Mouse (Mus musculus) mesoderm, embryonic 11.5 days (tissue): ENCODE measurements around the gene Pkdrej.

Source experiments
- DNase-seq: peaks from one replicate; pipeline ENCODE4 v3.0.0-alpha.2; 2012; ENCODE audit warnings: low read depth, low spot score

Pkdrej gene

DNA sequence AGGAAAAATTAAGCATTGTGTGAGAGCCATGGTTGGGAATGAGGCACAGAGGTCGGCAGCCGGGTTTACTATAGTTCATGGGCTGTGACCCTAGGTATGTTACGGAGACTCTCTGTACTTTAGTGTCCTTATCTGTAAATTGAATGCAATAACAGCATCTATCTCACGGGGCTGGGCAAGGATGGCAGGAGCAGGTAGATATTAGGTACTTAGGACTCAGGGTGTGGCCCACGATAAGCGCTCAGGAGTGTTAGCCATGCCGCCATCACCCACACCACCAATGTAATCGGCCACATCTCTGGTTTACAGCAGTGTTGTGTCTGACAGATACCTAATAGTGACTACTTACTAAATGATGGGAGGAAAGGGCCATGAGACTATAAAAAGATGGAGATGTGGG is 52.5 kb downstream of the Pkdrej start:
- DNase-seq, result no peak

DNA sequence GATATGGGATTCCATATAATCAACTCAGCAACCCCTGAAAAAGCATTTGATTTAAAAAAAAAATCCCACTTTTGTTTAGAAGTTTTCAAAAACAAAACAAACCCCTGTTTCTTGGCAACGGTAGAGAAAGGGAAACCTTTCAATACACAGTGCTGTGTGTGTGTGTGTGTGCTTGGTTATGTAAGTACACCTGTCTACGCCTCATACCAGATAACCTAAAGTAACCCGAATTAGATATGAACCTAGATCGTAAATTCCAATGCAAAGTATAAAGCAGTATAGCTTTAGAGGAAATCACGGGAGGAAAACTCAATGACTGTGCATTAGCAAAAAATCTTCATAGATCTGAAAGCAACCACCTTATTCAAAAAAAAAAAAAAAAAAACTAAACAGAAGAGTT is 54.9 kb downstream of the Pkdrej start:
- DNase-seq, result no peak

DNA sequence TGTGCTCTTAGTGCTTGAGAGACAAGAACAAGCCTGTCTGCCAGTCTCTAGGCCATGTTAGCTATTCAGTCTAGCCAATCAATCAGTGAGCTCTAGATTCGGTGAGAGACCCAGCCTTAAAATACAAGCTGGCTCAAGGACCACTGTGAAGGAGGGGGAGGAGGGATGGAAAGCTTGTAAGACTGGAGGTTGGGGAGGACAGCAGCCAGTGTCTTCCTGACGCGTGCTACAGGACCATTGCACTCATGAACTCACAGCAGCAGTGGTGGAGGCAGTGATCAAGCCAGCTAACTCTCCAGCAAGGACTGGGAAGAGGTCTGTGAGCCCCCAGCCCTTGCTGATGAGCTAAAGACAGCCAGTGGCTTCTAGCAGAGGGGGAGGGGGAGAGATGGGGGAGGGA is 56.5 kb downstream of the Pkdrej start:
- no peak for DNase-seq
